Mouse (Mus musculus) C2C12 (cell line): Measurements from ENCODE around the gene Vipas39. TPM values are rescaled to one million over a fixed set of nuclear protein-coding genes. Genes with fewer than 3 reads are reported as not detected.
A peak's percentile ranks its signal among the peaks of the same experiment; 100 is the strongest.

Experiments
- H3K27me3 ChIP-seq: one replicate; pipeline ENCODE4 v1.6.1; 2011; ENCODE audit not compliant: control insufficient read depth, insufficient read depth, insufficient read length
- H3K36me3 ChIP-seq: one replicate; pipeline ENCODE4 v1.6.1; 2011; ENCODE audit not compliant: control insufficient read depth, insufficient read depth
- H3K4me3 ChIP-seq: one replicate; pipeline ENCODE4 v1.5.1; 2011; ENCODE audit warnings: mild to moderate bottlenecking, control low read depth; ENCODE audit not compliant: poor library complexity, insufficient read depth, severe bottlenecking
- H3K79me2 ChIP-seq: one replicate; pipeline ENCODE4 v1.6.1; 2011; ENCODE audit not compliant: control insufficient read depth, insufficient read depth
- H3K79me3 ChIP-seq: one replicate; pipeline ENCODE4 v1.6.1; 2011; ENCODE audit warnings: low read depth, control low read depth
- H3ac ChIP-seq: one replicate; pipeline ENCODE3; 2011; ENCODE audit warnings: low read depth; ENCODE audit not compliant: control insufficient read depth, insufficient read length
- CEBPB ChIP-seq: IDR thresholded peaks from one replicate; pipeline ENCODE4 v1.6.1; 2011; ENCODE audit warnings: low read depth, mild to moderate bottlenecking, control low read depth, moderate library complexity
- CTCF ChIP-seq: IDR thresholded peaks from one replicate; pipeline ENCODE4 v1.5.1; 2011; ENCODE audit not compliant: control insufficient read depth, insufficient read depth, insufficient read length
- FOSL1 ChIP-seq: IDR thresholded peaks from one replicate; pipeline ENCODE4 v1.8.0; 2011; ENCODE audit warnings: mild to moderate bottlenecking, low read length; ENCODE audit not compliant: poor library complexity, insufficient read depth, severe bottlenecking
- MAX ChIP-seq: IDR thresholded peaks from one replicate; pipeline ENCODE4 v1.6.1; 2011; ENCODE audit warnings: mild to moderate bottlenecking, control low read depth
- MYOD1 ChIP-seq: IDR thresholded peaks from one replicate; pipeline ENCODE4 v1.6.1; 2011; ENCODE audit warnings: low read depth; ENCODE audit not compliant: control insufficient read depth, insufficient read length
- MYOG ChIP-seq: IDR thresholded peaks from one replicate; pipeline ENCODE4 v1.6.1; 2011; ENCODE audit not compliant: control insufficient read depth, insufficient read length; ENCODE audit errors: extremely low read depth
- USF1 ChIP-seq: IDR thresholded peaks from one replicate; pipeline ENCODE4 v1.6.1; 2011; ENCODE audit warnings: low read depth, mild to moderate bottlenecking, control low read depth, moderate library complexity
- polyA plus RNA-seq: library from polyadenylated mRNA; unstranded; fragments of >200 nt; fragmentation: generic; extraction: Trizol; gene quantifications from one replicate; pipeline ENCODE4 v1.2.1, GENCODE M21; 2012; ENCODE audit warnings: missing spikeins

Vipas39 gene
- polyA plus RNA-seq, 1 experiment: 23.2 TPM

GRCm38 (mm10) chr12:87274853-87275831 lies 9.1 kb upstream of the Vipas39 start:
- no peaks in the 10 kb centered on the region for H3K79me3 ChIP-seq
- no peak overlapping the region for H3K4me3 ChIP-seq
- no peaks in the 10 kb centered on the region for H3K27me3 ChIP-seq
- no peaks in the 10 kb centered on the region for H3K79me2 ChIP-seq
- H3K36me3 ChIP-seq: peaks cover 67% of the 10 kb centered on the region
- H3ac ChIP-seq: no peak overlapping the region
- no peak for TF ChIP-seq MAX
- TF ChIP-seq FOSL1: no peak
- TF ChIP-seq USF1: no peak
- no peak for TF ChIP-seq MYOD1
- TF ChIP-seq CEBPB: no peak

DNA sequence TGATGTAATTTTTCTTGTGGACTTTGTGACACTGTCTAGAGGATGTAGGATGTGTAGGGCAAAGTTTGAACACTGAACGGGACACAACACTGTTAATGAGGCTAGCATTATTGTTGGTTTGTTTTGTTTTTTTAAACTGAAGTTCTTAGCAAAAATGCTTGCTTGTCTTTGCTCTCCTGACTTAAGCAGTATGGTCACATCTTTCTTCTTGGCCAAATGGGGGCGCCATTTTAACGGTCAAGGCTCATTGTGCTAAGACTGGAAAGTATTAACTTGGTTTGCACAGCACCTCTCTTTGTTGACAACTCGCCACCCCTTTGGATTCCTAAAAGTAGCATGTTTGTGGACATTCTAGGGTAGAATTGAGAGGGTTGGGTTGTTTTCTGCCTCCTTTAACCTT lies 1.6 kb upstream of the Vipas39 start:
- Histone ChIP-seq H3K79me2 (peaks cover 57% of the 10 kb centered on the region), H3K36me3 (peaks cover 49% of the 10 kb centered on the region), H3ac (peak overlapping the region; percentile 45), H3K79me3 (peaks cover 31% of the 10 kb centered on the region), H3K27me3 (no peaks in the 10 kb centered on the region), H3K4me3 (peak overlapping the region; percentile 85)
- TF ChIP-seq FOSL1 (no peak), MYOD1 (no peak), CTCF (peak; percentile 17)

GRCm38 (mm10) chr12:87266827-87267603 lies 959 bp upstream of the Vipas39 start:
- Histone ChIP-seq H3ac (peak overlapping the region; percentile 95), H3K27me3 (no peaks in the 10 kb centered on the region), H3K79me2 (peaks cover 57% of the 10 kb centered on the region), H3K36me3 (peaks cover 48% of the 10 kb centered on the region), H3K4me3 (peak overlapping the region; percentile 85), H3K79me3 (peaks cover 31% of the 10 kb centered on the region)
- TF ChIP-seq MYOG: no peak
- TF ChIP-seq USF1: no peak
- TF ChIP-seq MAX: no peak
- no peak for TF ChIP-seq FOSL1
- TF ChIP-seq CTCF: no peak
- TF ChIP-seq MYOD1: no peak

GRCm38 (mm10) chr12:87265444-87265843 lies 612 bp downstream of the Vipas39 start:
- Histone ChIP-seq H3K79me3 (peaks cover 31% of the 10 kb centered on the region), H3K36me3 (peaks cover 48% of the 10 kb centered on the region), H3K4me3 (peak overlapping the region; percentile 85), H3ac (peak overlapping the region; percentile 82), H3K27me3 (no peaks in the 10 kb centered on the region), H3K79me2 (peaks cover 57% of the 10 kb centered on the region)
- no peak for TF ChIP-seq FOSL1

GRCm38 (mm10) chr12:87260562-87260961 lies 5.5 kb downstream of the Vipas39 start:
- H3ac ChIP-seq: no peak overlapping the region
- TF ChIP-seq MYOG: no peak
- TF ChIP-seq MAX: no peak
- TF ChIP-seq USF1: no peak
- TF ChIP-seq CTCF: no peak
- no peak for TF ChIP-seq CEBPB
- peaks cover 7% of the 10 kb centered on the region for H3K79me3 ChIP-seq
- H3K36me3 ChIP-seq: peaks cover 50% of the 10 kb centered on the region
- no peaks in the 10 kb centered on the region for H3K27me3 ChIP-seq
- H3K79me2 ChIP-seq: peaks cover 17% of the 10 kb centered on the region
- no peak overlapping the region for H3K4me3 ChIP-seq

GRCm38 (mm10) chr12:87256629-87257028 lies 9.4 kb downstream of the Vipas39 start:
- no peaks in the 10 kb centered on the region for H3K27me3 ChIP-seq

More at GRCm38 (mm10) chr12:87256629-87257028, 9.4 kb downstream of the Vipas39 start:
- Histone ChIP-seq H3K4me3 (no peak overlapping the region), H3K79me2 (no peaks in the 10 kb centered on the region), H3ac (no peak overlapping the region), H3K79me3 (no peaks in the 10 kb centered on the region), H3K36me3 (peaks cover 67% of the 10 kb centered on the region)
- TF ChIP-seq MYOD1 (no peak), MYOG (no peak), FOSL1 (no peak), CTCF (no peak), MAX (no peak), USF1 (no peak), CEBPB (no peak)
